Mouse (Mus musculus) cerebellum, adult 9-11 months (tissue): ENCODE data around the gene Fblim1.
A peak's percentile ranks its signal among the peaks of the same experiment; 100 is the strongest.

ENCODE experiments used
- DNase-seq: peaks from one replicate; pipeline ENCODE4 v3.0.0; 2022

The Fblim1 gene

GRCm38 (mm10) chr4:141605861-141606260 is at the start of gene Fblim1:
Gene Fblim1 (minus strand): TSS chr4:141606096.
- DNase-seq = no peak

DNA sequence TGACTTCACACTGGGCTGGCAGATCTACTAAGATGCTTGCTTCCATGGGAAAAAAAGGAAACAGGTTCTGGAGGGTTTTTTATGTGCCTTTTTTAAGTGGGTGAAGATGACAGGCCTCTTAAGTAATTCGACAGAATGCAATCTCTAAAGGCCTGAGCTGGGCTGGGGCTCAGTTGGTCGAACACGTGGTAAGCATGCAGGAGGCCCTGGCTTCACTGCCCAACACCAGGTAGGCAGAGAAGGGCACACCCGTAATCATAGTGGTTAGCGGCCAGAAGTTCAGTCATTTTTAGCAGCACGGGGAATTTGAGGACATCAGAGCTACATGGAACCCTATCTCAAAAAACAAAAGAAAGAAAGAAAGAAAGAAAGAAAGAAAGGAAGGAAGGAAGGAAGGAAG is 48.6 kb upstream of the Fblim1 start:
- DNase-seq = no peak

- no peak for DNase-seq
Measured at GRCm38 (mm10) chr4:141653813-141654212, 47.9 kb upstream of the Fblim1 start.

- no peak for DNase-seq
Measured at GRCm38 (mm10) chr4:141653044-141653443, 47.1 kb upstream of the Fblim1 start.

DNA sequence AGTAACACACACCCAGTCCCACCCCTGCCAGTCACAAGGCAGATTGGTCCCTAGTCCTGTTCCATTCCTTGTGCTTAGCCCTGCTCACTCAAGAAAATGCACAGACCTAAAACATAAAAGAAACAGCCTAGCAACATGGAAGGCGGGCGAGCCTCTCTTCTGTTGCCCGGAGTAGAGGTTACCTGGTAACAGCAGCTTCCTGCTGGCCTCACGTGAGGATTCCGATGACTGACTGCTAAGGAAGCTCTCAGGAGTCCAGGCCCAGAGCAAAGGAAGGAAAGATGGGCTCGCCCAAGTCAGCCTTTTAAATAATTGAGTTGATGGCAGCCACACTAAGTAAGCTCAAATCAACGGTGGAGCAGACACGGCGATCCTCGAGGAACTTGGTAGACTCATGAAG is 46.0 kb upstream of the Fblim1 start:
- no peak for DNase-seq

DNA sequence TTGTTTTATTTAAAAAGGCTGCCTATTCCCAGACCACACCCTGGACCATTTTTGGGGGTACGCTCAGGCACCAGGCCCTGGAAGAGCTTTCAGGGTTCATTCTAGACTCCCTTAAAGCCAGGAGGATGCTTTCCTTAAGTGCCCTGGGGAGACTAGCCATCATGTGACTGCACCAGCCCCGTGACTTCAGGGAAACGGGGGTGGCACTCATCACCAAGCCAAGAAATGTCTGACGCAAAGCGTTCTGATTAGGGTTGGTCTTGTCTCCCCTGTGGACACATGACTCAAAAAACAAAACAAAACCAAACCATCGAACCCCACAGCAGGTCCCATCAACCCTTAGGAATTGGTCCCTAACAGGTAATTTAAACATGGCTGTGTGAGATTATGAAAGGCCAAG is 45.4 kb upstream of the Fblim1 start:
- no peak for DNase-seq

GRCm38 (mm10) chr4:141649244-141649643 is 43.3 kb upstream of the Fblim1 start:
- no peak for DNase-seq

DNA sequence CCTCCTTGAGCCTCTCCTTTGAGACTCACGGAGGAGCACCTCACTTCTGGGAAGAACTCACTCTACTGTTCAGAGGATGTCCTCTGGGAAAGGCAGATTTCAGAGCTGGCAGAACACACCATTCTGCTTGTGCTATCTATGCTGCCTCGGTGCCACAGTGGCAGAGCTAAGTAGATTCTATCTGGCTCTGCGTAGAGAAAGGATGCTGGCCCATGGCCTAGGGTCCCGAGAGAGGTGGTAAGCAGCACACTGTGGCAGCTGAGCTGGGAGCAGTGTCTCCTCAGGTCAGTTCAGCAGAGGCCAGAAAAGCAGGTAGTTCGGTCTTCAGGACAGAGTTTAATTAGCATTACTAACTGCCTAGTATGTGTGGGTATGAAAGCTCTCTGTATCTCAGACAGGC is 42.4 kb upstream of the Fblim1 start:
- no peak for DNase-seq

- DNase-seq = no peak
Measured at GRCm38 (mm10) chr4:141647187-141647586, 41.3 kb upstream of the Fblim1 start.

GRCm38 (mm10) chr4:141645988-141646387 is 40.1 kb upstream of the Fblim1 start:
- no peak for DNase-seq

DNA sequence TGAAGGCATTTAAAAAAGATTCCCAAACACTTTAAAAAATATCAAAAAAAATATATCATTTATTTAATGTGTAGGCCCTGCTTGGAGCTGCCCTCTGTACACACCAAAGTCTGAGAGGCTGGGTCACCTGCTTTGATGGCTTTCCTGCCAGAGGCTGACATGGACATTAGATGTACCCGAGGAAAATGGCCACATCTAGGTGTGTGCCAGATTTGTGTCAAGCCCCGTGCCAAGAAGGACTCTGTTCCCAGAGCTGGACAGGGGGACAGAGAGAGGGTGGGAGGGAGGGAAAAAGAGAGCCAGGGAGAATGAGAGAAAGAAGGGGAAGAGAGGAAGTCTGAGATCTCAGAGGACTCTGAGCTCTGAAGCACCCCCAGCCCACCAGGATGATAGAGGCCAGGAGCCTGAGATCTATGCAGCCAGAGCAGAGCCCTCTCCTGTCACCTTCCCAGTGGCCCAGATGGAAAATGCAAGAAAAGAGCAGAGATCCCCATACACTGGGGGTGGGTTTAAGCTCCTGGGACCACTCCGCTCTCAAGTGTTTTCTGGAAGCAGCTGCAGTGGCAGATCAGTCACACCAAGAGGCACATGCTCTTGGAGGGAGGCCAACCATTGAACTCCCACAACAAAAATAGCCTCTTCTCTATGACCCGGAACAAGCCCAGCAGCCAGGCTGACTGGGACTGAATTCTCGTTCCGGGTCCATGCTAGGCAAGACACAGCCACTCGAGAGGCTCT is 37.4 kb upstream of the Fblim1 start:
- peak; percentile 76 for DNase-seq

- no peak for DNase-seq
Measured at GRCm38 (mm10) chr4:141641961-141642811, 36.3 kb upstream of the Fblim1 start.

GRCm38 (mm10) chr4:141641353-141641771 is 35.5 kb upstream of the Fblim1 start:
- peak; percentile 51 for DNase-seq

GRCm38 (mm10) chr4:141639474-141639873 is 33.6 kb upstream of the Fblim1 start:
- no peak for DNase-seq

DNA sequence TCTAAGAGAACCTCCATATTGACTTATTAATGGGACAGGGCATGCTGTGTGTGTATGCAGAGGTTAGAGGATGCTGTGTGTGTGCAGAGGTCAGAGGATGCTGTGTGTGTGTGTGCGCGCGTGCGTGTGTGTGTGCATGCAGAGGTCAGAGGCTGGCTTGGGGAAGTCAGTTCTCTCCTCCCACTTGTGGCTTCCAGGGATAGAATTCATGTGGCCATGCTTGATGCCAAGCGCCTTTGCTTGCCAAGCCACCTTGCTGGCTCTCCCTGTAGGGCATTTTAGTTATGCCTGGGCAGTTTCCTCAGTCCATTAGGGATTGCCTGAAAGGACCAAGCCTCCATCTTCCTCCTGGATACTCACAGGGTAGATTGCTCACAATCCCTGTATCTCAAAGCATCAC is 30.8 kb upstream of the Fblim1 start:
- DNase-seq = peak; percentile 58

DNA sequence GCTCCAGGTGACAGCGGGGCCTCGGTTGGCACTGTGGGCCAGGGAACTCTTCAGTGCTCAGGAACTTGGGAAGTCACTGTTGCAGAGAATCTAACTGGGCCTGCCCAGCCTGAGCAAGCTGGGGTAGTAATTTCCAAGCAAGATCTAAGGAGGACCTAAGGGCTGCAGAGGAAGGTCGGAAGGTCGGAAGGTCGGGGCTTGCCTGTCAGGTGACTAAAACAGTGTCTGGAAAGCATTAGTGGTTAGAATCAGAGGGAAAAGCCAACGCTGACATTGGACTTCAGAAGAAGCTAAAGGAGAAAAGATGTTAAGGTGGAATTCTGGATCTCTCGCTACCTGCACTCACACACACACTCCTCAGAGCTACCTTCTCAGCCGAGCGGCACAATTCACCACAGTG is 30.1 kb upstream of the Fblim1 start:
- DNase-seq = no peak

DNA sequence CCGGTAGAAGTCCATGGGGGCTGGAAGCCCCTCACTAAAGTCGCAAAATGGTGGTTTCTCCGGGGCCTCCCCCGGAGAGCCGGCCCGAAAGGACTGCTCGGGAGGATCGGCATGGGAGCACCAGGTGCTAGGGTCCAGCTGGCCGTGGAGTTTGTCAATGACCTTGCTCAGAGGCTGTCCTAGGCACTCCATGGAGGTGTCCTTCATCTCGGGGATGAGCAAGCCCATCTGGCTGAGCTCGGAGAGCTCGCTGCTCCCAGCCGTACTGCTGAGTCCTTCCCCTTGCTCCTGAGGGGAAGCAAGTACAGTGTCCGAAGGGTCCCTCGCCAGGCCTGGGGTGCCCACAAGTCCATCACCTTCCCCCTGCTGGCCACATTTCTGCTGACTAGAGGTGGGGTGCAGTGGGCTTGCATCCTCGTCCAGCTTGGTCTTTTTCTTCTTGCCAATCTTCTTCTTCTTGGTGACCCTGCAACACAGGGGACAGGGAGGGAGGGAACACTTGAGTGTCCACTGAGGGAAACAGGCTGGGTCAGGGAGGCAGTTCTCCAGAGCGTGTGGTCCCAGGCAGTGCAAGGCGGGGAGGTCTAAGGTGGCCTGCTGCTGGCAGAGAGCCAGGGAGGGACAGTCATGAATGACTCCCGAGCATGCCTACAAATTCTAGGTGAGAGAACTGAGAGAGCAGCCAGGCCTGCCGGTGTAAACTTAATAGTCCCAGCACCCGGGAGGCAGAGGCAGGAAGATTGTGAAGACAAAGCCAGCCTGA is 26.4 kb upstream of the Fblim1 start:
- DNase-seq = no peak

DNA sequence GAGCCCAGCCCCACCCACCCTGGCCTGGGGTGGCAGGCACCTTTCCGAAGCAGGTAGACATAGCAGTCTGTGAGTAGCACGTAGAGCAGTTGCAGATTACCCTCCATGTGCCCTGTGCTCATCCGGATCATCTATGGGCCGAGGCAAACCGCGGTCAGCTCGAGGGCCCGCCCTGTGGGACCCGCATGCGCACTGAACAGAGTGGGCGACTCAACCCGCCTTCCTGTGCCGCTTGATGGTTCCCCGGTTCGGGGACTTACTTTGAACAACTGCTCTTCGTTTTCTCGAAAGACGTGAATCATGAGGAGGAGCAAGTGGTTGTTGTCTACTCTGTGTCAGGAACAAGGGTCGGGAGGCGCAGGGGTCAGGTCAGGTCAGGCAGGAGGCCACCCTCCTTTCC is 25.4 kb upstream of the Fblim1 start:
- no peak for DNase-seq

DNA sequence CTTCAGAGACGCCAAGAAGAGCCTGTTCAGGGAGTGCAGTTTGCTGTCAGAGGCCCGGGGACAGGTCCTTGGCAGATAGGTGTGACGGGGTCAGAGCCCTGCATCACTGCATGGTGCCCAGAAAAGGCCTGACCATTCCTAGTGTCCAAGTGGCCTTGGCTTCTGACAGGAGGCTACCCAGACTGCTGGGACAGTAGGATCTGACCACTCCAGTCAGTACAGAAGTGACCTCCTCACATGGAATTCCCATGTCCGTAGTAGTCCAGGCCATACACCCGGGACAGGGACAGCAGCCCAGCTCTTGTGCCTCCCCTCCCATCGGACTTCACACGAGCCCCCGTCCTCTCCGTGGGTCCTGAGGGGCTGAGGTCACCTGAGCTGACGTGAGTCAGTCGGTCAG is 24.1 kb upstream of the Fblim1 start:
- no peak for DNase-seq

DNA sequence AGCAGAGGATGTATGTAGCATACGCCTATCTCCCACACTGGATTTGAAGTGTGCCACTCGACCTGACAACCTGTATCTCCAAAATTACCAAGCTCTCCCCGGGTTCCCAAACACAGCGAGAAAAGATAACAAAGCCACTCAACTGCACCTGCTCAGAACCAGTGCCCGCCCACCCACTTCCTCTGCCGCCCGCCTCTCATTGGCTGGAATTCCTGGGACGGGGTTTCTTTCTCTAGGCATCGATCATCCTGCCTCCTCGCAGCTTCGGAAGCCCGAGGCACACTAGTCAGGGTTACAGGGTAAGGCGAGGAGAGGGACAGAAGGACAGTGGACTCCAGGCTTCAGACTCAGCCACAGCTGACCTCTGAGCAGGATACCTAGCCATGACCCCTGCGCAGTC is 22.8 kb upstream of the Fblim1 start:
- no peak for DNase-seq

DNA sequence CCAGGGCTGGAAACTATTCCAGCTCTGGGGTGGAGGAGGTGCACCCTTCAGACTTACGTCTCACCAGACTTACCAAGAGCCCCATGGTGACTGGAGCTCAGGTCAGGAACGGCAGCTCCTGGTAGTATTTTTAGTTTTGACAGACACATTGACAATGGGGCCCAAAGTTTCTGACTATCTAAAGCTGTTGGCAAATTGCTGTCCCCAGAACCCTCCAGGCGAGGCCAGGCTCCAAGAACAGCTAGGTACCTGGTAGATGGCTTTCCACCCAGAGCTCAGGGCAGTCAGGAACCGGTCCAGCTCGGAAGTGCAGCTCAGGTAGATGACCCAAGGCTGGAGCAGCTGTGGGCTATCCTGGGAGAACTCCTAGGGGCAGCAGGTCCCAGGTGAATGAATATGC is 21.6 kb upstream of the Fblim1 start:
- DNase-seq = no peak

DNA sequence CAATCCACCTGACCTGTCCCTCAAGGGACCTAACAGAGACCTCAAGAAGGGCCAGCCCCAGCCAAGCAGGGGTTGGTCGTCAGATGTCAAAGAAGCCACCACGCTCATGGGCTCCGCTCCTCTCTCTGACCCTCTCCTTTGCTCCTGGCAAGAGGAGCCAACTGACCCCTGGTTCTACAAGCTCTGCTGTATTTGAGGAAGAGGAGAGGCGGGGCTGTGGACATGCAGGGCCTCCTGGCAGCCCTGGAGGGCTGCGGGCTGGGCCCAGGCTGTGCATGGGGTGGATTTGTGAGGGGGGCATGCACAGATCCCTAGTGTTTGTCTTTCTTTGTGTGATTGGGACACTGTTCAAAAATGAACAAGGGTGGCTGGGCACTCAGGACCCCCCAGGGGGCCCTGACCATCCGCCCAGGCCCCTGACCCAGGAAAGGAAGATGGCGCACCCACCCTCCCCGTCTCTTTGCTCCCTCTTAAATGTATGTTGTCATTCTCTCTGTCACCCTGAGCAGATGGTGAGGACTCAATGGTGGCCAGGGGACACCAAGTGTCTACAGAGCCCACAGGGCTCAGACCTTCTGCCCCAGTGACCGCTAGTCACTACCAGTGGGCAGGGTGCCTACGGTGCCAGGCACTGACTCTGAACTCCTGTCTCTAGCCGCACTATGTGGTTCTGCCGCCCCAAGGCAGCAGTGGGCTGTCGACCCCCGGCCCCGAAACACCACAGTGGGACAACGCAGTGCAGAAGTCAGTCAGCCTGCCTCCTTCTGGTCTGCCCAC is 20.1 kb upstream of the Fblim1 start:
- no peak for DNase-seq
